Mouse (Mus musculus): ENCODE results near the gene Vps53. TPM values are rescaled to one million over a fixed set of nuclear protein-coding genes. Genes with fewer than 3 reads are reported as not detected.
A peak's percentile ranks its signal among the peaks of the same experiment; 100 is the strongest.

Vps53 gene
- total RNA-seq, 2 experiments from 2014 or later, result 20.8 to 23.6 TPM

DNA sequence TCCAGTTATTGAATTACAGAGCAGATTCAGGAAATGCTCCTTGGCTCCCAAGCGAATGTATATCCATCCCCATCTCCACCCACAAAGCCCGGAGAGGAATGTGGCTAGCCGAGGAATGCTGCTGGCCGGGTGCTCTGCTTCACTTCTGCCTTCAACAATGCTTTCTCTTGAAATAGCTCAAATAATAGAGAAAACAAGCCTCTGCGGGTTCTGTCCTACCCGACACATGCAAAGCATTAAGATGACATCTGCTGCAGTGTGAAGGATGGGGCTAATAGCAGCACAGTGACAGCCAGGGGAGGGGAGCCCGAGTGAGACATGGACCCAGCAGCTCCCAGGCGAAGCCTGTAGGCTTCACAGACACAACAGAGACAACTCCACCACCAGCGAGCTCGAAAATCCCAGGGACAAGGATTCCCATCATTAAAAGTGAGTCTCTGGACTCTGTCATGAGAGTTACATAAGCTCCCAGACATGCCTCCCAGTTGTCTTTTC, 59.0 kb downstream of the Vps53 start:
- no peak for DNase-seq (ENCODE audit: low spot score)

DNA sequence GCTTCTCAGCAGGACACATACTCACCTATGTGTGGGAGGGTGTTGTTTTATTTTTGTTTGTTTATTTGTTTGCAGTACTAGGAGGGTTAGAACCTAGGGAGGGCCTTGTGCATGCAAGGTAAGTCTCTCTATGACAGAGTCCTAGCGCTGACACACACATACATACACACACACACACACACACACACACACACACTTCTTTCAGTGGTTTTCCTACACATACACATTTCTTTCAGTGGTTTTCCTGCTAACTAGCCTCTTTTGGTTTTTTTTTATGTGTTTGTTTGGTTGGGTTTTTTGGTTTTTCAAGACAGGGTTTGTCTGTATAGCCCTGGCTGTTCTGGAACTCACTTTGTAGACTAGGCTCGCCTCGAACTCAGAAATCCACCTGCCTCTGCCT, 69.0 kb downstream of the Vps53 start:
- no peak for DNase-seq (ENCODE audit: low spot score)

DNA sequence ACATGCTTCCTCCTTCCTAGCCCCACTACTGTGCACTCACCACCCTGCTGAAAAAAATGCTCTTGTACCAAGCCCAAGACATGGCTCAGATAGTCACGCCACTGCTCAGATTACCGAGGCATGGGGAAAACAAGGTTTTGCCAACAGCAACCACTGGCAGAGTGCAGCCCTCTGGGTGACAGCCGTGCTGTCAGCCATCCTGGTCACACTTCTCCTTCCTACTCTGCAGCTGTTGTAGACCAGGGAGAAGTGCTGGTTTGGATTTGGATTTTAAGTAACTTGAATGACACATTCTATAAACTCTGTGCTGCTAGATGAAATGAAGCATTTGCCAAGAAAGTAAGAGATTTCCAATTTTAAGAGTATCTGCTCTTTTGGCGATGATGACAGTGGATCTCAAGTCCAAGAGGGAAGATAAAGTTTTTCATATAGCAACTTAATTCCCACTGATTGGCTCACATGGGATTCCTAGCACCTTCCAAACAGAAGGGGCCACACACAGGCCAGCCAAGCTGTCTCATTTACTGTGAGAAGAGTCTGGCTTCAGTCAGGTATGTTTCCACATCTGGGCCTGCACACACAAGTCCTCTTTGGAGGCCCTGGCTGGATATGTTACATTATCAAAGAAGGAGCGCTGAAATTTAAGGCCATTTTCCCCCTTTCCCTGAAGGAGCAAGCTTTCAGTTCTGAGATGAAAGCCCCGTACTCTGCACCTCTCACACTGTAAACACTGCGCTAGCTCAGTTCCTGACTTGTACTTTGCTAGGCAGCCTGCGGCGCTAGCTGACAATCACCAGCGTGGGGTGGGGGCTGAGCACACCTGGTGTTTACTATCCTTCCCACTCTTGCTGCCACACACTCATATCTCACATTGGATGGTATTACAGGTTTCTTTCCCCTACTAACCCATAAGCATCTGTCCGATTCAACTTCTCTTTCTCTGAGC, 72.6 kb downstream of the Vps53 start:
- DNase-seq (ENCODE audit: low spot score), result peak; percentile 44

DNA sequence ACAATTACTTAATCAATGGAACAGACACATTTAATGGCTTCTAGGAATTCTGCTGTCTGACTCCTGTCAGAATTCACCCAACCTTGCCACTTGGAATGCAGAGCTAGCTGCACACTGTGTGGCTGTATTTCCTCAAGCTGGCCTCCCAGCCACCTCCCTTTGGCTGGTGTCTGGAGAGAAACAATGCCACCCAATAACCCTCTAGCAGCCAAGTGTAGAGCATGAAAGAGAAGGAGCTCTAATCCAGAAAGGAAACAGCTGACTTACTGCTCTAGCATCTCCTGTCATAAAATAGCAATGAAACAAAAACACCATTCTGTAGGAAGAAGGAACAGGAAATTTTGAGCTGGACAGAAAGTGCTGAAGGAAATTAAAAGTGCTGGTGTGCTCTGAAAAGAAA, 78.3 kb downstream of the Vps53 start:
- no peak for DNase-seq (ENCODE audit: low spot score)

DNA sequence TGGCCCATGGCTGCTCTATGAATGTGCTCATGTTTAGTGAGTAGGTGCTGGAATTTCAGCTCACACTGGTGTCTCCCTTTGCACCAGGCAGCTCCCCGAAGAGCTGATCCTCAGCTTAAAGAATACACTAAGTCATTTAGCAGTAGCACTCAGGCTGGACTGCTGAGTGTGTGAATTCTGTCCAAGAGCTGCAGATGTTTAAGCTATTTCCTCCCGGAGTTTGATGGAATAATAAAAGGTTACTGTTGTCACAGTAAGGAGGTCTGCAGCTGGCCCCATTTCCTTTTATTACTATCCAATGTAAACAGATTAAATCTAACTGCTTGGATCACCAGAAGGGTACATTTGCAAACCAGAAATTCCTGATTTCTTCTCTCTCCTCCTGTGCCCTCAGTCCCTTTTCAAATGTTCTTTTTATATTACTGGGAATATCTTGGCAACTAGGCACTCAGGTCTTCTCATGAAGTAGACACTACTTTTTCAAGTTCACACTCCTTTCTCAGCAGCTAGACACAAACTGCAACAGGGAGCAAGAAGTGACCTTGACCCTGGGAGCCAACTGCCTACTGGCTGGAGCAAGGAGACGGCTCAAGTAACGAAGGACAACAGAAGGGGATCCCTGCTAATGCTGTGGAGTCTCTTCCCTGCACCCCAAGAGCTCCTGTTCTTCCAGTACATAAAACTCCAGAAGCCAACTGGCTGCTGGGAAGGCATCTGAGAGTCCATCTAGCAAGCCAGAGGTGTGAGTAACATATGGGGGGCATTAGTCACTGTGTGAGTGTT, 80.1 kb downstream of the Vps53 start:
- DNase-seq (ENCODE audit: low spot score), result no peak

DNA sequence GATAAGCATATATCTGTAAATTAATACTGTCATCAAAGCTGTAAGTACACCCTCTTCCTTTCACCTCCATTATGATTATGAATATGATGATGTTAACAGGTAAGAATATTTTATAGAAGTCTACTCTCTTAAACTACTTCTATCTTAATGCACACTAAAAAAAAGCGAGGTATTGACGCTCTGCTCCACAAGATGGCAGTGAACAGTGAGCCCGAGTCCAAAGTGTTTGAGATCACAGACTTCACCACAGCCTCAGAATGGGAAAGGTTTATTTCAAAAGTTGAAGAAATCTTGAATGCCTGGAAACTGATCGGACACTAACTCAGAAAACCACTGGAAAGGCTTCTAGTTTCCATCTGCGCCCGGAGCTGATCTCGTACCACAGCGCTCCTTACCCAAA, 85.8 kb downstream of the Vps53 start:
- no peak for DNase-seq (ENCODE audit: low spot score)

DNA sequence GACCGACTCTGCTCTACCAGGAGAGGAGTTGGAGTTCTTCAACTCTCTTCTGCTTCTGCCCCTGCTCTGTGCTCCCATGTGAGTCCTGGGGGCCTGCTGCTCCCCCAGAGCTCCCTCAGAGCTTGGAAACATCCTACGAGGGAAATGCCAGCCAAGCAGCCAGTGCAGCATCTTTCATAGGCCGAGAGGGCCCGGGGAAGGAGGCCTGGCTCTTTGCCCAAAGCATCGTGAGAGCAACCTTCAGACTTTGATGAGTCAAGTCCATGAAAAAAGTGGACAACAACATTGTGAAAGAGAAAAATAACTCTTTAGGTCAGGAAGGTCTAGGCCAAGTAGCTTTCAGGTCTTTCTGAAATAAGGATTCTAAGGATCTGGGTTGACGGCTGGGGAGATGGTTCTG, 89.7 kb downstream of the Vps53 start:
- no peak for DNase-seq (ENCODE audit: low spot score)

DNA sequence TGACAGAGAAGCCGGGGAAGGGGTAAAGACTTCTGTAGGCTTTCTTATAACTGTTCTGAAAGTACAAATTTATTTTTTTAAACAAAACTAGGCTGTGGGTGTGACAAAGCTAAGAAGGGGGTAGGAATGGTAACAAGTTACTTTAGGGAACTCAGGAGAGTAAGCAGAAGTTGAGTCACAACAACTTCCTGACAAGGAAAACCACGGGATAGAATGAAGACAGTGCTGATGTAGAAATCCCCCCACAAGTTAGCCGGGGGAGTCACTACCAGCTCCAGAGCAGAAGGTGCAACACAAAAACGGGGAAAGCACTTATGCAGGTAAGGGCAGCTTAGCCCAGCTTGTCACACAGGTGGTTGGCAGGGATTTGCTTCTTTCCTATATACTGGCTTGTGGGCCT, 90.9 kb downstream of the Vps53 start:
- no peak for DNase-seq (ENCODE audit: low spot score)

DNA sequence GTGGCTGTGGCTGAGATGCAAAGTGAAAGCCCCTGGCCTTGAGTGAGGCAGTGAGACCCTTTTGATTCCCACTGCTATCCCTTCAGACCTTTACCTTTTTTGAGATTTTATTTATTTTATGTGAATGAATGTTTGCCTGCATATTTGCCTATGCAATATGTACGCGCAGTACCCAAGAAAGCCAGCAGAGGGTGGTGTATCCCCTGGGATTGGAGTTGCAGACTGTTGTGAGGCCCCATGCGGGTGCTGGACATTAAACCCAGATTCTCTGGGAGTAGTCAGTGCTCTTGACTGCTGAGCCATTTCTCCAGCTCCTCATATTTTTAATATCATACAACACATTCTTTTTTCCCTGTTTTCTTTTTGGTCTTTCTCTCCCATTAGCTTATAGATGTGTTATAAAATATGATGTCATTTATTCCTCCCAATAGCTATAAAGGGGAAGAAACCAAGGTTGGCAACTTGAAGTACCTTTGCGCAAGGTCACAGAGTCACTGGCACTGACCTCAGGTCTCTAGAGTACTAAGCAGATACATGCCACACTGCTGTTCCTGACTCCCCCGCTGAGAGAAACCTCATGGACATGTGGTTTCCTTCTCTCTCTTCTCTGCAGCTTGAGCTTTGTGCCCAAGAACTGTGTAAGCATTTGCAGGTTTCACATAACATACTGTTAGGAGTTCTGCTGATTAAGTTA, 93.4 kb downstream of the Vps53 start:
- DNase-seq (ENCODE audit: low spot score), result peak; percentile 41

DNA sequence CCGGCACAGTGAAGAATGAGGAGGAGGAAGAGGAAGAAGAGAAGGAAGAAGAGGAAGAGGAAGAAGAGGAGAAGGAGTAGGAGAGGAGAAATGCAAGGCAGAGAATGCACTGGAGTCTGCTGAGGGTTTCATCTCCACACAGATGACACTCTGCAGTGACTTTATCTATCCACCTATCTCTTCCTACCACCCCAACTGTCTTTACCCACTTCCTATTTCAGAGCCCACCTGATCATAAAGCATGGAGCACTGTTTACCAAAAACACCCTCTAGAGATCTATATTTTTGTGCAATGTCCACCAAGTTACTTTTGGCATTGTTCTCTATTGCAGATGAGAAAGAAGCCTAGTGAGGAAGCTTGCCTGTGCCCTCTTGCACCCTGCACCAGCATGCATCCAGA, 94.5 kb downstream of the Vps53 start:
- DNase-seq (ENCODE audit: low spot score), result no peak

DNA sequence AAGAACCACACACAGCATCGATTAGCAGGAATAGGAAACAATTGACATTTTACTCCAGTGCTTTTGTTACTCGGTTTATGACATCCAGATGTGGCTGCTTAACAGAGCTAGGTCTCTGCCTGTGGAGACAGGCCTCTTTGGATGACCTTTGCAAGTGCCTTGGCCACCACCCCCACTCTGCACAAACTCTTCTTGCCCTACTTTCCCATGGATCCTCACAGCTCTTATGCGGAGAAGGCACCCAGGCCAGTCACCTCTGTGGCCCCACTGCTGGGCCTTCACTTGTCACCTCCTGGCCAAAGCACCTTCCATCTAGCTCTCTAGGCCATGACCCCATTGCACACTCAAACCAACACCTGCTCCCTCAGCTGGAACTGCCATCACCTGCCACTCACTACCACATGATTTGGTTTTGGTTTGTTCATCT, 95.5 kb downstream of the Vps53 start:
- DNase-seq (ENCODE audit: low spot score), result no peak

DNA sequence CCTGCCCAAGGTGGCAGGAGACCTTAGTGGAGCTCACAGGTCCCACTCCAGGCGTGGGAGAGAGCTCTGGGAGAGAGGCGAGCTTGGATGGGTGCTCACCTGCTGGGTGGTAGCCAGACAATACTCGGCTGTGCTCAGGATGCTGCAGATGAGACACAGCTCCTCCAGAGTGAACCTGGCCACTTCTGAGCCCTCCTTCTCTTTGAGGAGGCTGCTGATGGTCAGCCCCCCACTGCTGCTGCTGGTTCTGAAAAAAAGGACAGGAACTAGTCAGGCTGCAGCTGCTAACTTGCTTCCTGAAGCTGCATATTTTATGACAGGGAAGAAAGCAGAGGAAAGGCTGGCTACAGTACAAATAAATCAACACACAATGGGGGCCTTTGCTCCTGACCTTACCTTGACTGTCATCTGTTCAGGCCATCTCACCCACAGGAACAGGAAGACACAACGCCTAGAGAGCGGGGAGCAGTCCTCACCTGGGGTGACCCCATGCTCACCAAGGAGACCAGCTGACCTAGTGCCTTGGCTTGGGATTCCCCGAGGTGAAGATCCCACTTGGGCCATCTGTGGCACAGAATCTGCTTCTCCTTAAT, 98.3 kb downstream of the Vps53 start:
- no peak for DNase-seq (ENCODE audit: low spot score)

DNA sequence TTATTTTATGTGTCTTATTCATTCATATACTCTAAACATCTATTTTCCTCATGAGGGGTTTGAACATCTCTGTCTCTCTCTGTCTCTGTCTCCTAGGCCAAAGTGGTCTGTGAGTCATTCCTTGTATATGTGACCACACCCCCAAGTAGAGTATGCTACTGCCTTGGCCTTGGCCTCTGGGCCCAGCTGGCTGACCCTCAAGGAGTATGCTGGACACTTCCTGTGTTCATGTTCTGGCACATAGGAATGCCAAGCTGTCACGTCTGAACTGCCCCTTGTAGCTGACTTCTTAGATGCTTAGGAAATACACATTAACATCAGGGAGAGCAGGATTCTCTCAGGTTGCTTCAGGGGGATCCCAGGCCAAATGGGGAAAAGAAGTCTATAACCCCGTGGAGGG, 99.2 kb downstream of the Vps53 start:
- DNase-seq (ENCODE audit: low spot score), result no peak

DNA sequence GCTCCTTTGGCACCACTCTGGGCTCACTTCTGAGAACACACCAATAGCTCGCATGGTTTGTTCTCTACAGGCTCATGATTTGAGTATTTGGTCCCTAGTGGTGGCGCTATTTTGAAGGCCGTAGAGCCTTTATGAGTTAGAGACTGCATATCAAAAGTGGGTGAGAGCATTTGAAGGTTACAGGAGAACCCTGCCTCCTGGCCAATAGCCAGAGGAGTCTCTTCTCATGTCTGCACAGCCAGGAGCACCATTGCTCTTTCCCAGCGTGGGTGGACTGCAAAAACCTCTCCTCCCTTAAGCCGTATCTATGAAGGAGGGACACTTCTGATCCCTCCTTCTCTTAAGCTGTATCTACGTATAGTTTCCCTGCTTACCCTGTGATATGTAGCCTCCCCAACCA, 102.1 kb downstream of the Vps53 start:
- DNase-seq (ENCODE audit: low spot score), result no peak

DNA sequence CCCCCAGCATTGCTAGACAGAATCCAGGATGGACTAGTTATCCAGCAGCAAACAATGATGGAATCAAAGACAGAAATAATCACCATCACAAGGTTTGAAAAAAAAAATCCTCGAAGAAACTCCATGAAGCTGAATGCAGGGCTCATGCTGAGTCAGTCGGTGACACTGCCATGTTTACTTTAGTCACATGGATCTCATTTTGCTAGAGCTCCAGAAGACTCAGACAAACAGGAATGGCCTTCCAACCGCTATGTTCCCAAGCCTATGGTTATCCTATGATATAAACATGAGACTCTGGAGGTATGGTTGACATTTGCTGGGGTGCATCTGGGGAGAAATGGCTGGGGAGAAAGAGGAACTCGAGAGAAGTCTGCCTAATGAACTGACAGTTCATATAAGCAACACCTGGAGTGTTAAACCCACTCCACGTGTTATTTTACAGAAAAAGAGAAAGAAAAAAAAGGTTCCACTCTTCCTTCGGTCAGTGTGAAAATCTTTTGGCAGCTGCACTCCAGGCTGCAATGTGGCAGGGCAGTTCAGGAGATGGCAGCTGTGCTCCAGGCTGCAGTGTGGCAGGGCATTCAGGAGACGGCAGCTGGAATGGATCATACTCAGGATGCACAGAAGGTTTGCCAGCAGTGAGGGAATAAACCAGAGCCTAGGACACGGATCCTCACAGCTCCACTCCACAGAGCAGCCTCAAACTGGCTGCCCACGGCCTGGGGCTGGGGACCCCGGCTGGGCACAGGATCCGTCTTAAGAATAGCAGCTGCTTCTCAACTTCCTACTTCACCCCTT, 105.0 kb downstream of the Vps53 start:
- no peak for DNase-seq (ENCODE audit: low spot score)

DNA sequence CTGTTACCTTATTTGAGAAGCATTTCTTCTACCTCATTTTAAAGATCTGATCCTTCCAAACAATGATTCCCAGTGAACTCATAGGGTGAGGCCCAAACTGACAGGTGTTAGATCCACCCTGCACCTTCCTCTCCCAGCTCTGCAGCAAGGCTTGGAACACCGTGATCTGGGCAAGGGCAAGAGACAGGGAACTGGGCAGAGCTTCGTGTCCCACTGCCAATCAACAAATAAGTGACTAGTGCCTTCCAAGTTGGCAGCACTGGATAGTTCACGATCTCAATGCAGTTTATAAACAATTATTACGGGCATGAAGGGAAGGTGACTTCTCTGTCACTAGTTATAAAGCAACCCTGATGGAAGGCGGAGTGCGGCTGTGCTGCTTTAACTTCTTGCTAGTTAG, 109.6 kb downstream of the Vps53 start:
- DNase-seq (ENCODE audit: low spot score), result peak; percentile 62

DNA sequence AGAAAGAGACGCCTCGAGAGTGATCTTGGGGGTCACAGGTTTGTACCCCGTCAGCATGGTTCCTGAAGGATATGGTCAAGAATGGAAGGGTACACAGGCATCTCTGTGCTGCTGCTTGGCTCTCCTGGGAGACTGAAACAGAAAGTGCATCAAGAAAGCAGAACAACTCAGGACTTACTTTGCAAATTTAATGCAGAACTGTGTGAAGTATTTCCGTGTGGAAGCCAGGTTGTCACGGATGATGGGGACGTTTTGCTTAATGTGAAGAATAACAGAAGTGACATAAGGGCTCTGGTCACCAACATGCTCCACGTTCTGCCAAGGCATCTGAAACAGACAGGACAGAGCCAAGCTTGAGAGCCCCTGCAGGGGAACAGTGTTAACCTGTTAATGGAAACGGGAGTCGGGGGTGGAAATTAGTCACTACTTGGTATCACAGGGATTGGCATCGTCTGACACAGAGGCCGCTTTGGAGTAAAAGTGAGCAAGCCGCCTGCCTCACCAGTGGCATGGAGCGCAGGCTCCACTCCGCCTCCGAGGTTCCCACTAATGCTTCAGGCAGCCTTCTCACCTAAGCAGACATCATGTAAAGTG, 112.8 kb downstream of the Vps53 start:
- no peak for DNase-seq (ENCODE audit: low spot score)

DNA sequence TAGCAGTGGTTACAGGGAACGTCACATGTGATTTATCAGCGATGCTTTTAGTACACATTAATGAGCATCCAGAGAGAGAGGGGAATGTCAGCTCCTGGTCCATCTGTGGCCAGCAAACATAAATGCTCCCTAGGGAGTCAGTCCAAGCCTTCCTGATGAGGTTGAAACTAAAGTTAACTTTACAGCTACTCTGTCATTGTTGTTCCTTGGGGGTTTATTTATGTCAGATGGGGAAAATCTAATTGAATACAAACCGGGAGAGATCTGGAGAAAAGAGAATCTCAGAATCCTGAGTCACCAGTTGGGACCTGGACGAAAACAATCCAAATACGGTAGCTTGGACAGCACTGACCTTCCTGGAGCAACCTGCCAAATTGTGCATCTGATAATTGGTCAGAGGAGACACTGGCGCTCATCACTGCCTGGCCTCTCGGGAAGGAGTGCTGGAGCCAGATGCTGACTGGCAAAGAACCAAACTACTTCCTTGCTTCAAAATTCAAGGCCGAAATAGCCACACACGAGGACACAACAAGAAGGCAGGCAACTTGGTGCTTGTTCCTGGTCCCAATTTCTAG, 113.8 kb downstream of the Vps53 start:
- DNase-seq (ENCODE audit: low spot score), result peak; percentile 54

DNA sequence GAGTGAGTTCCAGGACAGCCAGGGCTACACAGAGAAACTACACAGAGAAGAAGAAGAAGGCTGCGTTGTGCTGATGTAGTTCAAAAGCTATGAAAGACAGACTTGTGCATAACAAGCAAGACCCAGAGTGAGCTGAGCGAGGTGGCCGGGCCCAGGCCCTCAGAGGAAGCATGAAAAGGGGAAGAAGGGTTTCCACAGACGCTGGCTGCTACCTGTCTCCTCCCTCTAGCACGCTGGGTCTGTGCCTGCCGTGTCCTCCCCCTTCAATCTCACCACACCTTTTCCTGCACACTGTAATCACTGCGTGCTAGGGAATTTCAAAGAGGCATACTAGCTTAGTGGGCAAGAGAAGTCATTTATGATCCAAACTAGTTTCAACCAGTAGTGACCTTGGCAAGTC, 115.0 kb downstream of the Vps53 start:
- no peak for DNase-seq (ENCODE audit: low spot score)

DNA sequence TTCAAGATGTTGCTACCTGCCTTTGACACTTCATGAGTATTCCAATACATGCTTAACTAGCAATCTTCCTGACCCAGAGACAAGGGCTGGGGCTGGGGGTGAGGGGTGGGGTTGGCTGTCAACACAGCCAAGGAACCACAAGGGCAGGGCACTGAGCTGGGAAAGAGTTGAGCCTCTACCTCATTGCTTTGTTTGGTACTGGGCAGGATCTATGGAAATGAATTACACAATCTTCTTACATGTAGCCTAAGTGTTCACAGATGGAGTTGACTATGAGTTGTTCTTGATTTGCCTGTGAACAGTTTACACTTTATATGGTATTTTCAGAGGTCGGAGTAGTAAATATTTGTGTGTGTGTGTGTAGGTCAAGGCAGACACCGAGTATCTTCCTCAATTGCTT, 118.5 kb downstream of the Vps53 start:
- DNase-seq (ENCODE audit: low spot score), result no peak

All from gastrocnemius, adult 18-20 months (tissue).